Mouse (Mus musculus) skeletal muscle tissue, adult 2 months (tissue): ENCODE data around the gene Gm6882.
"Not testable (repeated sequence)": the region's sequence is repeated elsewhere in the genome, so short reads cannot be mapped to it uniquely, and the experiment has no call there.

Experiments used
- DNase-seq: peaks from one replicate; pipeline ENCODE4 v3.0.0-alpha.2; 2012; ENCODE audit warnings: low read depth, low spot score

The Gm6882 gene

GRCm38 (mm10) chr7:21432645-21433044 lies at the start of gene Gm6882:
Gm6882 (minus strand) TSS chr7:21432745.
- DNase-seq = not testable (repeated sequence)
